Mouse (Mus musculus): ENCODE data around the gene Ggct.

DNA sequence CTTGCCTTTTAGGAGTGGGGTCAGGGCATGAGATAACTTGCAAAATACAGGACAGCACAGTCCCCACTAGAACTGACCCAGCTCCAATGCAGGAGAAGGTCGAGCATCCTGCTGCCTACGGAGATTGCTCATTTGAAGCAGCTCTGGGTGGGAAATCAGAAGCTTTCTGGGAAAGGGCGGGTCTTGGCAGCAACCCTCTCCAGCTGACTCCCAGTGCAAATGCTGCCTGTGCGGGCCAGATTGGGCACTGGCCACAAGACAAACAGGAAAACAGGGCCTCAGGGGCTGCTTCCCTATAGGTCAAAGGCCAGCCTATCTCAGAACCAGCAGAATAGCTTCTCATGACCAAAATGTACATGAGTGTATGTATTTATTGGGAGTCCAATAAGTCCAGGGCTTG, 53.1 kb downstream of the Ggct start:
- no peak for TF ChIP-seq USF1 (IDR thresholded peaks at IDR 0.05; ENCODE audit: low read depth)
- no peak for TF ChIP-seq CEBPB (IDR thresholded peaks at IDR 0.05; ENCODE audit: low read depth)
- TF ChIP-seq CTCF (IDR thresholded peaks at IDR 0.05; ENCODE audit: control insufficient read depth, insufficient read depth, insufficient read length): no peak
